Mouse (Mus musculus) embryo, embryonic 11 days (tissue): ENCODE results near the gene Kcnc3.

Source experiments
- DNase-seq: peaks from one replicate; pipeline ENCODE4 v3.0.0-alpha.2; 2015

Kcnc3 gene

GRCm38 (mm10) chr7:44571811-44572210 lies 18.7 kb upstream of the Kcnc3 start:
- DNase-seq = no peak

DNA sequence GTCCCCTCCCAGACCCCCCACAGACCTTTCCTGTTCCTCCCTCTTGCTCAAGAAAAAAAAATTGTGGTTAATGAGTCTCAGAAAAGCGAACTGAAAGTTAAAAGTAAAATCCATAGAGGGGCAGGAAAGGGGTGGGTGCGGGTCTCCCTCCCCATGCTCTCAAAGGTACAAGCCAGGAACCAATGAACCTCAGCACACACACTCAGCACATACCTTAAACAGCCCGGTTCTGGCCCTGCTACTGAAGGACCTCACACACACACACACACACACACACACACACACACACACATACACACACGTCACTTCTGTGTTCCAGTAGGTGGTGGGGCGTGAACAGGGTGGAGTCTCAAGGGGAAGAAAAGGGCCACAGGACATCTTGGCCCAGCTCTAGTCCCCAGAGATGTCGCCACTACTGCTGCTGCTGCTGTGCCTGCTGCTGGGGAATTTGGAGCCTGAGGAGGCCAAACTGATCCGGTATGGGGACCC lies 18.2 kb upstream of the Kcnc3 start, which contains the start of gene Napsa:
TSS of gene Napsa (plus strand) at position 168 of the 489 bp plus-strand sequence.
- no peak for DNase-seq

- DNase-seq = no peak
Observed at GRCm38 (mm10) chr7:44572956-44573484, 17.4 kb upstream of the Kcnc3 start.

DNA sequence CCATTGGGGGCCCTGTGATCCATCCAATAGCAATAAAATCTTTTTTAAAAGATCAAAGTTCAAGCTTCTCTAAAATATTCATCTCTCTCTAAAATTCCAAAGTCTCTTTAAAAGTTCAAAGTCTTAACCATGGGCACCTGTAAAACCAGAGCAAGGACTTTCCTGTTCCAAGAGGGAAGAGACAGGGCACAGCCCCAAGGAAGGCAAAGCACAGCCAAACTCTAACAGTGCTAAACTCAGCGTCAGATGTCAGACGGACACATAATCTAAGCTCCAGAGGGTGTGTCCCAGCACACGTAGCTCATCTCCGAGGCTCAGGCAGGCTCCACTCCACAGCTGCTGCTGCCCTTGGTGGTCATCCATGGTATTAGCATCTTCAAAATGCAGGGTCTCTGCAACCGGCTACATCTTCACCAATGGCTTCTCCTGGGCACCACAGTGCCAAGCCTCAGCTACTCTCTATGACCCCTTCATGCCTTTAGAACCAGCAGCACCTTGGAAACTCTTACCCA lies 14.1 kb upstream of the Kcnc3 start:
- DNase-seq = no peak

GRCm38 (mm10) chr7:44581637-44582036 lies 8.8 kb upstream of the Kcnc3 start:
- DNase-seq = no peak

GRCm38 (mm10) chr7:44582709-44583108 lies 7.8 kb upstream of the Kcnc3 start:
- no peak for DNase-seq

DNA sequence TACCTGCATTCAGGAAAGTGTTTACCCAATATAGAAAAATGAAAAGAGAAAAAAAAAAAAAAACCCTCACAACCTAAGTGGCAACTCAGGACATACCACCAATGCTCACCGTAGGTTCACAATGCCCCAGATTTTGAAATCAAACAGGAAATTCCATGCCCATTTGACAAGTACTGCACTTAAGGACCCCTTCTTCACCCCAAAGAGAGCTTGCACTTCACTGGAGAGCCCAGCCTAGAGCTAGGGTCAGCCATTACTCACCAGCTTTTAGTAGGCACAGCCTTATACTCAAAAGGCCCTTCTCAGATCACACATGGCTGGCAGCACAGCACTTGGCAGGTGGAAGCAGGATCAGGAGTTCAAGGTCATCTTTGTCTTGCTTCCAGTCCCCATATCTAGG lies 7.3 kb upstream of the Kcnc3 start:
- no peak for DNase-seq

- no peak for DNase-seq
Observed at GRCm38 (mm10) chr7:44584265-44584804, 6.1 kb upstream of the Kcnc3 start.

GRCm38 (mm10) chr7:44584921-44585320 lies 5.5 kb upstream of the Kcnc3 start:
- no peak for DNase-seq

- DNase-seq = no peak
Observed at GRCm38 (mm10) chr7:44585606-44586005, 4.9 kb upstream of the Kcnc3 start.

DNA sequence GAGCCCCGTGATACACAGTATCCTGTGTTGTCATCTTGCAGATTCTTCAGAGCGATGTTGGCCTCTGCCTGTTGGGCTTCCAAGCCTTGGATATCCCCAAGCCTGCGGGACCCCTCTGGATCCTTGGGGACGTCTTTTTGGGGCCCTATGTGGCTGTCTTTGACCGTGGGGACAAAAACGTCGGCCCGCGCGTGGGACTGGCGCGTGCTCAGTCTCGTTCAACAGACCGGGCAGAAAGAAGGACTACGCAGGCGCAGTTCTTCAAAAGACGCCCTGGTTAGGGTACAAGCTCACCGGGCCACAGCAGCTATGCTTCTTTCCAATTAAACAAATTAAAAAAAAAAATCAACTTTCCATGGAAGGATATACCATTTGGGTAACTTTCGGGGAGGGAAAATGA lies 3.9 kb upstream of the Kcnc3 start:
- peak; percentile 68 for DNase-seq

DNA sequence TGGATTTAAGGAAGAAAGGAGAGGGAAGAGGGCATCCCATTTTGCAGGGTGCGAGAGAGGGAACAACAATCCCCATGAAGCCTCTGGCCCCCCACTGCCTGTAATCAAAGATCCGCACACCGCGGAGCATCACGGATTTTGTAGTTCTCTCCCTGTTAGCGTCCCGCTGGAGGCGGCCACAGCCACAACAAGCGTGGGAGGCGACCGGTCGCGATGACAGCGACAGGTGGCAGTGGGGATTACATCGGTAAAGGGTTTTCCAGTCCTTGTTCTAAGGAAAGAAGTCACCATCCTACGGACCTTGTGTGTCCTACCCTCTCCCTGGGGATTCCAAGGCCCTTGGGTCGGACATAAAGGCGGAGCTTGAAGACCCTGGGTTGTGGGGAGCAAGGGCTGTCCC lies 3.5 kb upstream of the Kcnc3 start:
- DNase-seq = peak; percentile 86

DNA sequence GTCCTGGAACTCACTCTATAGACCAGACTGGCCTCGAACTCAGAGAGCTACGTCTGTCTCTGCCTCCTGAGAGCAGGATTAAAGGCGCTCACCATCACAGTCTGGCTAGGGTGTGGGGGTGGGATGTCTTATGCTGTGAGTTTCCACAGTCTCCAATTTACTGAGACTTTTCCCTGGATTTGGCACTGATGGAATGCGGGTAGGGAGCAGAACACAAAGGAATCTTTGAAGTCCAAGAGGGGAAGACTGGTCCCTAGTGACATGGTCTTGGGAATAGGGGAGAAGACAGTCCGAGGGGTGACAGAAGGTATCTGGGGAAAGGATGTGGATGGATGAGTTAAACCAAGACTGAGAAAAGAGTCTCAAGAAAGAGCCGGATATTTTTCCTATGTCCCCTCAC lies 2.8 kb upstream of the Kcnc3 start:
- DNase-seq = no peak

GRCm38 (mm10) chr7:44588338-44588737 lies 2.1 kb upstream of the Kcnc3 start:
- DNase-seq = no peak

DNA sequence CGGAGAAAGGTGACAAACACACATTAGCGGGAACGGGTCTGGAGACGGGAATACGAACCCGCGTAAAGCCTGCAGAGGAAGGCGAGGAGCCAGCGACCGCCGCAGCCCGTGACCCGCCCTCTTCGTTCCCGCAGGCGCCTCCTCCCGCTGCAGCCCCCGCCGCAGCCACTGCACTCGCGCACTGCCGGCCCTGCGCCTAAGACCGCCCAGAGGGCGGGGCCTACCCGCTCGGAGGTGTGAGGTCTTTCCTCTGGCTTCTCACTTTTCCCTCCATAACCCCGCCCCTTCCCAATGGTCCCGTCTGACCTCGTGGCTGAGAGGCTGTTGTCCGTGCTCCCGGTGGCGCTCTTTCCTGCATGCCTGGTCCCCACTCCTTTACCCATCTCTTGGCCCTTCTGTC lies 1.3 kb upstream of the Kcnc3 start:
- DNase-seq = peak; percentile 93

DNA sequence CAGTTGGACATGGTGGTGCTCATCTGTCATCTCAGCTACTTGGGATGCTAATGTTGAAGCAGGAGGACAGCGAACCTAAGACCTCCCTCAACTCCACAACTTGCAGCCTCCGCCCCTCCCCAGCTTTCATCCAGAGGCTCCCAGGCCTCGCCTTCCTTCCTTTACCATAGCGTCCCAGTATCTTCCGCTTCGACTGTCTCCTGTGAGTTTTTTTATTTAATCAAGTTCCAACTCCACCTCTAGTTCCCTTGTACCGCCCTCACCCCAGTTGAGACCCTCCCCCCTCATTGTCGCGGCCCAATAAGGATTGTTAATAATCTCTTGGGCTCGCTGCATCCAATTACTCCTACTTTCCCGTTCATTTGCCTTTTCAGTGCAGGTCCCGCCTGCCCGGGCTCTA lies 518 bp upstream of the Kcnc3 start:
- DNase-seq = peak; percentile 40

GRCm38 (mm10) chr7:44591348-44592116 lies 1.1 kb downstream of the Kcnc3 start:
- DNase-seq = no peak

- DNase-seq = no peak
Observed at GRCm38 (mm10) chr7:44593051-44593450, 2.6 kb downstream of the Kcnc3 start.

DNA sequence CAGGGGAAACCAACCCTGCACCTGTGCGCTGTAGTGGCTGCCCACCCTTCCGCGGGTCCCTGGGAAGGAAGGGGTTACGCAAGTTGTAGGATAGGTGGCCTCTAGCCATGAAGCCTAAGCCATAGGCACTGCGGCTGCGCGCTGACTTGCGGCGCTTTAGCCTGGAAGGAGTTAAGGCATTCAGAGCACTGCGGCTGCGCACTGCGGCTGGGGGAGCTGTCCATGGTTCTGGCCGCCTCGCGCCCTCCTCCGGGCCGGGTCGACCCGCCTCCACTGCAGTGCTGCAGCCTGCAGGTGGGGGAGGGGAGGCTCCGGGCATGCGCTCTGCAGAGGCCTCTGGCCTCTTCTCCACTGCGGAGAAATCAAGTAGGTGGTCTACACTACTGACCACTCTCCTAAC lies 3.3 kb downstream of the Kcnc3 start:
- DNase-seq = peak; percentile 92

GRCm38 (mm10) chr7:44594291-44594690 lies 3.8 kb downstream of the Kcnc3 start:
- no peak for DNase-seq

GRCm38 (mm10) chr7:44595131-44595561 lies 4.7 kb downstream of the Kcnc3 start:
- DNase-seq = no peak

DNA sequence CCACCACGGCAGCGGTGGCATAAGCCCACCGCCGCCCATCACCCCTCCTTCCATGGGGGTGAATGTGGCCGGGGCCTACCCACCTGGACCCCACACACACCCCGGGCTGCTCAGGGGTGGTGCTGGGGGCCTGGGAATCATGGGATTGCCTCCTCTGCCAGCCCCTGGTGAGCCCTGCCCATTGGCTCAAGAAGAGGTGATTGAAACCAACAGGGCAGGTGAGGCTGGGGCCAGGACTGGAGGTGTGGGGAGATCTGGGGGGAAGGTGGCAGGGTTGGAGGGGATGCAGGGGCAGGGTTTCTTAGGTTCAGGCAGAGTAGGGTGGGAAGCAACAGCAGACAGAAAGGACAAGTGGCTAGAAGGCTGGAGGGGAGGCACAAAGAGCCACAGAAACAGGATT lies 5.6 kb downstream of the Kcnc3 start:
- DNase-seq = no peak

GRCm38 (mm10) chr7:44596996-44597538 lies 6.6 kb downstream of the Kcnc3 start:
- DNase-seq = no peak

DNA sequence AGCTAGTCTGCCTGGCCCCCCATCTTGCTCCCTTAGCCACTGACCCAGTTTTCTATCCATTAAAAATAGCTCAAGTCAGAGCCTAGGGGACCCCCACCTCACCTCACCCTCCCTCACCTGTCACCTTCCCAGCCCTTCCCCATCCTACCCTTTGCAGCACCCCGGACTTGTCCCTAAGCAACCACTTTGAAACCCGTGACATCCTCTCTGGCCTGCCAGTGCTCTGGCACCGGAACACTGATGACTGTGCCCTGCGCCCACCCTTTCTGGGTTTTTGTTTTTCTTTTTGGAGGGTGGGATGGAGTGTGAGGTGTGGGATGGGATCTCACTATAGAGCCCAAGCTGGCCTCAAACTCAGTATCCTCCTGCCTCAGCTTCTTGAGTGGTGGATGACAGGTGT lies 7.2 kb downstream of the Kcnc3 start:
- DNase-seq = no peak
